Mouse (Mus musculus): ENCODE results near the gene Nebl. TPM values are rescaled to one million over a fixed set of nuclear protein-coding genes. Genes with fewer than 3 reads are reported as not detected.

Nebl gene
- polyA plus RNA-seq, 1 experiment from 2014 or later = 8.8 TPM

DNA sequence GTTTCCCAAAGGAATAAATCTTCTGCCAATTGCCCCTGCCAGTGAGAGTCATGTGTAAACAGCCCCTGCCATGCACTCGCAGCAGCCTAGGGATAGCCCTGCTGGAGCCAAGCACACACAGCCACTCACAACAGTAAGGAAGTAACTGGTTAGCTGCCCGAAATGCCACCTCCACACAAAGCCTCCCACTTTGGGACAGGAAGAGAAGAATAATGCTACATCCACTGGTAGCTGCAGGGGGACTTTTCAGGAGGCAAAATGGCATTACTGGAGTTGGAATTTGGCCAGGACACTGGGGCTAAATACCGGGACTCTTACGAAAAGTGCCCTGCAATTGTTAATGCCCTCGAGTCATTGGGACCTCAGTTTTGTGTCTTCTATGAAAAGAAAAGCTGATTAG, 92.6 kb downstream of the Nebl start:
- no peaks in the 10 kb centered on the region for H3K4me1 ChIP-seq (ENCODE audit: control insufficient read depth, insufficient read depth, low read length)
- 48% methylated on average over 5 of the region's 5 CpGs for WGBS
- H3K27ac ChIP-seq (ENCODE audit: low read depth, low read length) = no peak overlapping the region
- H3K36me3 ChIP-seq (ENCODE audit: control insufficient read depth, insufficient read depth, low read length) = no peaks in the 10 kb centered on the region
- H3K4me3 ChIP-seq (ENCODE audit: low read depth, low read length) = no peak overlapping the region
- ATAC-seq (ENCODE audit: insufficient read depth, low FRiP score, low TSS enrichment) = no peak
- H3K27me3 ChIP-seq (ENCODE audit: control insufficient read depth, insufficient read depth, low read length) = no peaks in the 10 kb centered on the region
- H3K9ac ChIP-seq (ENCODE audit: low read length) = no peak overlapping the region
- no peak overlapping the region for H3K4me2 ChIP-seq (ENCODE audit: low read depth)
- H3K9me3 ChIP-seq (ENCODE audit: control insufficient read depth, low read length) = no peaks in the 10 kb centered on the region
- DNase-seq (ENCODE audit: low spot score) = no peak

- 69% methylated on average over 3 of the region's 3 CpGs for WGBS
- H3K4me3 ChIP-seq (ENCODE audit: low read depth, low read length) = no peak overlapping the region
- H3K9me3 ChIP-seq (ENCODE audit: control insufficient read depth, low read length) = no peaks in the 10 kb centered on the region
- H3K27me3 ChIP-seq (ENCODE audit: control insufficient read depth, insufficient read depth, low read length) = no peaks in the 10 kb centered on the region
- H3K9ac ChIP-seq (ENCODE audit: low read length) = no peak overlapping the region
- ATAC-seq (ENCODE audit: insufficient read depth, low FRiP score, low TSS enrichment) (no peak), DNase-seq (ENCODE audit: low spot score) (no peak)
- no peak overlapping the region for H3K27ac ChIP-seq (ENCODE audit: low read depth, low read length)
- H3K4me1 ChIP-seq (ENCODE audit: control insufficient read depth, insufficient read depth, low read length) = no peaks in the 10 kb centered on the region
- H3K4me2 ChIP-seq (ENCODE audit: low read depth) = no peak overlapping the region
- H3K36me3 ChIP-seq (ENCODE audit: control insufficient read depth, insufficient read depth, low read length) = no peaks in the 10 kb centered on the region
These were observed 107.3 kb downstream of the Nebl start for GRCm38 (mm10) chr2:17623931-17624330.

- 77% methylated on average over 3 of the region's 3 CpGs for WGBS
- Histone ChIP-seq H3K27ac (ENCODE audit: low read depth, low read length) (no peak overlapping the region), H3K4me3 (ENCODE audit: low read depth, low read length) (no peak overlapping the region), H3K27me3 (ENCODE audit: control insufficient read depth, insufficient read depth, low read length) (no peaks in the 10 kb centered on the region), H3K4me1 (ENCODE audit: control insufficient read depth, insufficient read depth, low read length) (no peaks in the 10 kb centered on the region), H3K4me2 (ENCODE audit: low read depth) (no peak overlapping the region), H3K9ac (ENCODE audit: low read length) (no peak overlapping the region), H3K9me3 (ENCODE audit: control insufficient read depth, low read length) (no peaks in the 10 kb centered on the region), H3K36me3 (ENCODE audit: control insufficient read depth, insufficient read depth, low read length) (no peaks in the 10 kb centered on the region)
- ATAC-seq (ENCODE audit: insufficient read depth, low FRiP score, low TSS enrichment) (no peak), DNase-seq (ENCODE audit: low spot score) (no peak)
These were observed 121.0 kb downstream of the Nebl start for GRCm38 (mm10) chr2:17610259-17610658.

- DNase-seq (ENCODE audit: low spot score) = no peak
- no peaks in the 10 kb centered on the region for H3K36me3 ChIP-seq (ENCODE audit: control insufficient read depth, insufficient read depth, low read length)
- no peak overlapping the region for H3K27ac ChIP-seq (ENCODE audit: low read depth, low read length)
- H3K9me3 ChIP-seq (ENCODE audit: control insufficient read depth, low read length) = no peaks in the 10 kb centered on the region
- no peak overlapping the region for H3K9ac ChIP-seq (ENCODE audit: low read length)
- ATAC-seq (ENCODE audit: insufficient read depth, low FRiP score, low TSS enrichment) = no peak
- H3K4me2 ChIP-seq (ENCODE audit: low read depth) = no peak overlapping the region
- no peaks in the 10 kb centered on the region for H3K4me1 ChIP-seq (ENCODE audit: control insufficient read depth, insufficient read depth, low read length)
- WGBS = 43% methylated on average over 4 of the region's 4 CpGs
- no peak overlapping the region for H3K4me3 ChIP-seq (ENCODE audit: low read depth, low read length)
- H3K27me3 ChIP-seq (ENCODE audit: control insufficient read depth, insufficient read depth, low read length) = no peaks in the 10 kb centered on the region
These were observed 127.7 kb downstream of the Nebl start for GRCm38 (mm10) chr2:17603573-17603972.

DNA sequence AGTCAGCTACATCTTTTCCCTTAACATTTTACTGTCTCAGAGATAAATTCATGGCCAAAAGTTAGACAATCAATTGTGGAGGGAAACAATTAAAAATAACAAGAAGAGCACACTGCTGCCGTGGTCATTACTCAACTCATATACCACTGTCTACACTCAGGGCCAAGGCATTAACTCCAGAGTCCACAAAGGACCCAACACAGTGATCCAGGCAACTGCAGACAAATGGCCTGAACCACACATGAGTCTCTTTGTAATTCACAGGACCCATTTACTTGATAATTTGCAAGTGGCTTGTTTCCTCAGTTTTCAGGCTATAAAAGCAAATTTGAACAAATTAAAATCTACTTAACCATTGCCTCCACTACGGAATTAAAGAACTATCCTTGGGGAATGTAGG, 130.6 kb downstream of the Nebl start:
- no peak overlapping the region for H3K4me2 ChIP-seq (ENCODE audit: low read depth)
- no peak for ATAC-seq (ENCODE audit: insufficient read depth, low FRiP score, low TSS enrichment)
- no peaks in the 10 kb centered on the region for H3K4me1 ChIP-seq (ENCODE audit: control insufficient read depth, insufficient read depth, low read length)
- no peak for DNase-seq (ENCODE audit: low spot score)
- no peaks in the 10 kb centered on the region for H3K27me3 ChIP-seq (ENCODE audit: control insufficient read depth, insufficient read depth, low read length)
- H3K9me3 ChIP-seq (ENCODE audit: control insufficient read depth, low read length) = no peaks in the 10 kb centered on the region
- H3K4me3 ChIP-seq (ENCODE audit: low read depth, low read length) = no peak overlapping the region
- WGBS = 69% methylated on average over 2 of the region's 2 CpGs
- no peak overlapping the region for H3K9ac ChIP-seq (ENCODE audit: low read length)
- no peak overlapping the region for H3K27ac ChIP-seq (ENCODE audit: low read depth, low read length)
- H3K36me3 ChIP-seq (ENCODE audit: control insufficient read depth, insufficient read depth, low read length) = no peaks in the 10 kb centered on the region

DNA sequence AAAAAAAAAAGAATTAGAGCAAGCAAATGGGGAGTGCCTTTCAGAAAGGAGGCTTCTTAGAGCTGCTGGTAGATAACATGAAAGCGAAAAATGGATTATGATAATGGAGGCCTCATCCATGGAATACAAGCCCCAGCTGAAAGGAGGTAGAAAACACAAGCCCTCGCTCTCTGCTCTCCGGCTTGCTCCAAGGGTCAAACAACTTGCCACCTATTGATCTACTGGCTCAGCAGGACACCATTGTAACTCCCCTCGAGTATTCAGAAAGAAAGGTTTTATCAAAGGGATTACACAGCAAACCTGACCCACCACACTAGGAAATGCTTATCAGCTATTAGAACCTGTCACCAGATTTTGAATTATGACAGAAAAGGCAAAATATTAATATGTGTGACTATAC, 131.4 kb downstream of the Nebl start:
- H3K36me3 ChIP-seq (ENCODE audit: control insufficient read depth, insufficient read depth, low read length) = no peaks in the 10 kb centered on the region
- no peak for DNase-seq (ENCODE audit: low spot score)
- no peaks in the 10 kb centered on the region for H3K27me3 ChIP-seq (ENCODE audit: control insufficient read depth, insufficient read depth, low read length)
- H3K9ac ChIP-seq (ENCODE audit: low read length) = no peak overlapping the region
- ATAC-seq (ENCODE audit: insufficient read depth, low FRiP score, low TSS enrichment) = no peak
- WGBS = 44% methylated on average over 4 of the region's 4 CpGs
- no peak overlapping the region for H3K4me2 ChIP-seq (ENCODE audit: low read depth)
- H3K9me3 ChIP-seq (ENCODE audit: control insufficient read depth, low read length) = no peaks in the 10 kb centered on the region
- H3K4me3 ChIP-seq (ENCODE audit: low read depth, low read length) = no peak overlapping the region
- H3K4me1 ChIP-seq (ENCODE audit: control insufficient read depth, insufficient read depth, low read length) = no peaks in the 10 kb centered on the region
- no peak overlapping the region for H3K27ac ChIP-seq (ENCODE audit: low read depth, low read length)

- H3K27me3 ChIP-seq (ENCODE audit: control insufficient read depth, insufficient read depth, low read length) = no peaks in the 10 kb centered on the region
- 53% methylated on average over 2 of the region's 2 CpGs for WGBS
- 0 out of 2 replicates have a peak, but pooled peaks cover 2% of the 10 kb centered on the region for H3K9me3 ChIP-seq (ENCODE audit: control insufficient read depth, low read length)
- H3K36me3 ChIP-seq (ENCODE audit: control insufficient read depth, insufficient read depth, low read length) = no peaks in the 10 kb centered on the region
- DNase-seq (ENCODE audit: low spot score) = no peak
- H3K27ac ChIP-seq (ENCODE audit: low read depth, low read length) = no peak overlapping the region
- ATAC-seq (ENCODE audit: insufficient read depth, low FRiP score, low TSS enrichment) = no peak
- H3K9ac ChIP-seq (ENCODE audit: low read length) = no peak overlapping the region
- no peak overlapping the region for H3K4me2 ChIP-seq (ENCODE audit: low read depth)
- no peak overlapping the region for H3K4me3 ChIP-seq (ENCODE audit: low read depth, low read length)
- H3K4me1 ChIP-seq (ENCODE audit: control insufficient read depth, insufficient read depth, low read length) = no peaks in the 10 kb centered on the region
These were observed 133.3 kb downstream of the Nebl start for GRCm38 (mm10) chr2:17597932-17598331.

DNA sequence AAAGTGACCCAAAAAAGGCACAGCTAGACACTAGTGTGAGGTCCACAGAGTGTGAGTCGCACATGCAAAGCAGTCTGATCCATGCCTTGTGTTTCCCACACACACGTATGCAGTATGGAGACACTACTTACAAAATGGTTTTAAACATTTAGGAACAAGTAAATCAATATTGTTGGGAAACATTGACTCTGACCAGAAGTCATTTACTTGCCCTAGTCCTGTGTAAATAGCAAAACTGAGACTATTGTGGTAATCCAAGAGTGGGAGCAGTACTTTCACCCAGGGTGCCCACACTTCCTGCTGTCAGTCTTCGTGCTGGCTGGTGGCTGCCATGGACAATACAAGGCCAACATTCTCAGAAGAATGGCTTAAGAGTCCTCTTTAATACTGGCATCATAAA, 141.6 kb downstream of the Nebl start:
- 84% methylated on average over 3 of the region's 3 CpGs for WGBS
- 0 out of 2 replicates have a peak, but pooled peaks cover 2% of the 10 kb centered on the region for H3K9me3 ChIP-seq (ENCODE audit: control insufficient read depth, low read length)
- DNase-seq (ENCODE audit: low spot score) = no peak
- H3K4me1 ChIP-seq (ENCODE audit: control insufficient read depth, insufficient read depth, low read length) = no peaks in the 10 kb centered on the region
- no peaks in the 10 kb centered on the region for H3K36me3 ChIP-seq (ENCODE audit: control insufficient read depth, insufficient read depth, low read length)
- no peak for ATAC-seq (ENCODE audit: insufficient read depth, low FRiP score, low TSS enrichment)
- H3K27me3 ChIP-seq (ENCODE audit: control insufficient read depth, insufficient read depth, low read length) = no peaks in the 10 kb centered on the region
- no peak overlapping the region for H3K4me2 ChIP-seq (ENCODE audit: low read depth)
- H3K27ac ChIP-seq (ENCODE audit: low read depth, low read length) = no peak overlapping the region
- no peak overlapping the region for H3K4me3 ChIP-seq (ENCODE audit: low read depth, low read length)
- H3K9ac ChIP-seq (ENCODE audit: low read length) = no peak overlapping the region

DNA sequence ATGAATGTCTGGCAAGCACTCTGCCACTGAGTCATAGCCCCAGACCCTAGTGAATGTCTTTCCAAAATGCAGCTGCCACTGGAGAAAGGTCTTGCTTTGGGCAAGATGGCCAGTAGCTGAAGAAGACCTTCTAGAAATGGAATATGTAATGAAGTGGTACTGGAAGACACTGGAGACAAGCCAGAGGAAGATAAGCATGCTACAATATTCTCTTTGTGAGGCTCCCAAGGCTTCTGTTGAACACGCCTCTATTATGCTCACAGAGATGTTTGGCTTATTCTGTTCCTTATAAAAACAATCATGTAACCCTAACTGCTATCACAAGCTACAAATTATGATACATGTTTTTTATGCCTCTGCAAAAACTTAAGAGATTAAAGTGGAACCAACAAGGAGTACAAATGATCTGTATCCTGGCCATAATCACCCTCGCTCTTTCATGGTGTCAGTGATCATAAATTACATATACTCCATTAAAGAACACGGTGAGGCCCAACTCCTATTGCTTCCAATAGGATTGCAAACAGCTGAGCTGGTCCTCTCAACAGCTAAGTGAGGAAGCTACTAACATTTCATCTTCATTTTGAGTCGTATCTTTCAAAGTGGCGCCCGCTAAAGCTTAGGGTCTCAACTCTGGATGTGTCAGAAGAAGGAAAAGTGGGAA, 145.8 kb downstream of the Nebl start:
- DNase-seq (ENCODE audit: low spot score) (no peak), ATAC-seq (ENCODE audit: insufficient read depth, low FRiP score, low TSS enrichment) (no peak)
- H3K4me1 ChIP-seq (ENCODE audit: control insufficient read depth, insufficient read depth, low read length) = no peaks in the 10 kb centered on the region
- no peak overlapping the region for H3K4me3 ChIP-seq (ENCODE audit: low read depth, low read length)
- H3K27ac ChIP-seq (ENCODE audit: low read depth, low read length) = no peak overlapping the region
- no peaks in the 10 kb centered on the region for H3K36me3 ChIP-seq (ENCODE audit: control insufficient read depth, insufficient read depth, low read length)
- no peaks in the 10 kb centered on the region for H3K9me3 ChIP-seq (ENCODE audit: control insufficient read depth, low read length)
- no peaks in the 10 kb centered on the region for H3K27me3 ChIP-seq (ENCODE audit: control insufficient read depth, insufficient read depth, low read length)
- no peak overlapping the region for H3K9ac ChIP-seq (ENCODE audit: low read length)
- 76% methylated on average over 6 of the region's 6 CpGs for WGBS
- no peak overlapping the region for H3K4me2 ChIP-seq (ENCODE audit: low read depth)
